Mouse (Mus musculus): Measurements from ENCODE around the gene Wrap73. TPM values are rescaled to one million over a fixed set of nuclear protein-coding genes. Genes with fewer than 3 reads are reported as not detected.

The Wrap73 gene
- 28.5 and 31.8 TPM in 2 replicates for polyA plus RNA-seq (2015; fragmentation: Nextera tagmentation; extraction: Ambion mirVana)

DNA sequence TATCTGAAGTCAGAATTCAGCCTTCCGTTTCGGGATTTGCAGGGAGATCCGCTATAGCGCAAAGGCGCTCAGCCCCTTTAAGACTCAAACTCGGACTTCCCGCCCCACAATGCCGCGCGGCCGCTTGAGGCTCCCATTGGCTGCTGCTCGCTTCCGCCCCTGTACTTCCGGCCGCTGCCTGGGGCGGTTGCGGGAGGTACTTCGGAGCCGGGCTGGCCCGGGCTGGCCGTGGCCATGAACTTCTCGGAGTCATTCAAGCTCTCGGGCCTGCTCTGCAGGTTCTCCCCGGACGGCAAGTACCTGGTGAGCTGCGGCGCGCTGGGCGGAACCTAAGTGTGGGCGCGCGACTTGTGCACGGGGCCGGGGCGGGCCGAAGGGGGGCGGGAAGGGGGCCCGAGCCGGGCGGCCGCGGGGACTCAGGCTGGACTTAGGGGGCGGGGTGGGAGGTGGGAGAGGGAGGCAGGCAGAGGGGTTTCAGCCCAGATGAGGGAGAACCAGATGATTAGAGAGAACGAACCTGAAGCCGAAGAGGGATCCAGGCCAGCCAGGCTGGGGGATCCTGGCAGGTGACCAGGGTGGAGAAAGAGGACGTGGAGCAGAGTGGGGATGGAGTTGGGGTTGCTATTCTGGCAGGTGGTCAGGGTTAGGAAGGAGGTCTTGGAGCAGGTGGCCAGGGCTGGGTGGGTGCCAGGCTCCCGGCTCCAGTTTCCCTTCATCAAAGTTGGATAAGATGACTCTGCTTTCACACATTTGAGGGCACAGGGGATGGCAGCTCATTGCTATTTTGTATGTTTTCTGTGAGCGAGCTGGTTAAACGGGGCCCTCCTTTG, at the start of gene Wrap73:
Gene Wrap73, plus strand, starts transcription at position 162 of the 830 bp plus-strand sequence.
- ATAC-seq (replicated peaks; ENCODE audit: low FRiP score, low read depth) (peak; percentile 88), DNase-seq (ENCODE audit: low spot score) (peak; percentile 97)
- peak within 1 kb of the TSS; percentile 89 for H3K4me2 ChIP-seq (ENCODE audit: low read length)
- no peaks in the 10 kb centered on the region for H3K9me3 ChIP-seq (replicated peaks; ENCODE audit: low read length)
- peaks cover 35% of the 10 kb centered on the region for H3K27me3 ChIP-seq (ENCODE audit: insufficient read depth, low read length)
- H3K4me3 ChIP-seq (replicated peaks; ENCODE audit: low read depth, low read length): peak within 1 kb of the TSS; percentile 56
- peaks cover 14% of the 10 kb centered on the region; the same call in 1 of the 2 replicates for H3K4me1 ChIP-seq (replicated peaks; ENCODE audit: insufficient read depth, low read length)
- peak within 1 kb of the TSS; percentile 57 for H3K9ac ChIP-seq (ENCODE audit: low read depth, low read length)
- 1% methylated on average over 49 of the region's 49 CpGs for WGBS
- TF ChIP-seq CTCF (IDR thresholded peaks at IDR 0.05; ENCODE audit: low read depth): no peak
- H3K27ac ChIP-seq: peak within 1 kb of the TSS; percentile 60
- H3K36me3 ChIP-seq (ENCODE audit: insufficient read depth, low read length): no peaks in the 10 kb centered on the region

DNA sequence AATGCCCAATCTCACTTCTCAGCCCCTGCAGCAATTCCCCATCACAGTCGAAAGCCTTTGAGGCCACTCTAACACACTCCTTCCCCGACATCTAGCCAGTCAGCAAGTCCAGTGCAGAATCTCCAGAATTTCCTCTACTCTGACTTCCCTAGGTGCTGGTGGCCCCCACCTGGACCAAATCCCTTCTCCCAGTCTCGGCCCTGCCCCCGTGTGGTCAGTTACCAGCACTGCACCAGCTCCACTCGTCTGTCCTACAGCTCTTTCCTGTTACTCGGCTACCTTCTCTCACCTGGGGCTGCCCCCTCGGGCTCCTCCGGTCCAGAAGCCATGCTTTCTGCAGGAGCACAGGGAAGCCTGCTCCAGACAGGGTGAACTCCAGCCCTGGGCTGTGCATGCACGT, 49.0 kb upstream of the Wrap73 start:
- Histone ChIP-seq H3K9ac (ENCODE audit: low read depth, low read length) (no peak overlapping the region), H3K27me3 (ENCODE audit: insufficient read depth, low read length) (no peaks in the 10 kb centered on the region), H3K27ac (no peak overlapping the region), H3K9me3 (replicated peaks; ENCODE audit: low read length) (no peaks in the 10 kb centered on the region), H3K4me2 (ENCODE audit: low read length) (no peak overlapping the region), H3K36me3 (ENCODE audit: insufficient read depth, low read length) (no peaks in the 10 kb centered on the region), H3K4me3 (replicated peaks; ENCODE audit: low read depth, low read length) (no peak overlapping the region), H3K4me1 (replicated peaks; ENCODE audit: insufficient read depth, low read length) (no peaks in the 10 kb centered on the region)
- 21% methylated on average over 9 of the region's 9 CpGs for WGBS
- ATAC-seq (replicated peaks; ENCODE audit: low FRiP score, low read depth): no peak
- DNase-seq (ENCODE audit: low spot score): peak; percentile 25
- TF ChIP-seq CTCF (IDR thresholded peaks at IDR 0.05; ENCODE audit: low read depth): peak; percentile 55

DNA sequence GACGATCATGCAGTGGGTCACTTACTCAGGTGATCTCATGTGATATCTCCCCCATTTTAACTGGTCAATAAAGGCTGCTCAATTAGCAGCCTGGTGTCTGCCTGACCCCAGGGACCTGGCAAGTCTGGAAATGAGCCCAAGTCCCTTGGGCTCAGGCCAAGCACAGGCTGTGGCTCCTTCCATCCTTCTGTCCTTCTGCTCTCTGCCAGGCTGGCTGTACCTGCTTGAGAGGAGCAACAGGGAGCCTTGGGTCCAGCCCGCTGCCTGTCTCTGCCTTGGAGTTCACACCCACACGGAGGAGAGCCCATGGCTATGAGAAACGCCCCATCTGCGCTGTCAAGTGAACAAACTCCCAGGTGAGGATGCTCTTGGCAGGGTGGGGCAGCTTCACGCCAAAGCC, 46.1 kb upstream of the Wrap73 start:
- no peaks in the 10 kb centered on the region for H3K4me1 ChIP-seq (replicated peaks; ENCODE audit: insufficient read depth, low read length)
- ATAC-seq (replicated peaks; ENCODE audit: low FRiP score, low read depth): no peak
- no peaks in the 10 kb centered on the region for H3K9me3 ChIP-seq (replicated peaks; ENCODE audit: low read length)
- no peak overlapping the region for H3K4me2 ChIP-seq (ENCODE audit: low read length)
- 22% methylated on average over 6 of the region's 6 CpGs for WGBS
- no peaks in the 10 kb centered on the region for H3K27me3 ChIP-seq (ENCODE audit: insufficient read depth, low read length)
- no peaks in the 10 kb centered on the region for H3K36me3 ChIP-seq (ENCODE audit: insufficient read depth, low read length)
- TF ChIP-seq CTCF (IDR thresholded peaks at IDR 0.05; ENCODE audit: low read depth): no peak
- H3K27ac ChIP-seq: no peak overlapping the region
- no peak for DNase-seq (ENCODE audit: low spot score)
- H3K4me3 ChIP-seq (replicated peaks; ENCODE audit: low read depth, low read length): no peak overlapping the region
- no peak overlapping the region for H3K9ac ChIP-seq (ENCODE audit: low read depth, low read length)

DNA sequence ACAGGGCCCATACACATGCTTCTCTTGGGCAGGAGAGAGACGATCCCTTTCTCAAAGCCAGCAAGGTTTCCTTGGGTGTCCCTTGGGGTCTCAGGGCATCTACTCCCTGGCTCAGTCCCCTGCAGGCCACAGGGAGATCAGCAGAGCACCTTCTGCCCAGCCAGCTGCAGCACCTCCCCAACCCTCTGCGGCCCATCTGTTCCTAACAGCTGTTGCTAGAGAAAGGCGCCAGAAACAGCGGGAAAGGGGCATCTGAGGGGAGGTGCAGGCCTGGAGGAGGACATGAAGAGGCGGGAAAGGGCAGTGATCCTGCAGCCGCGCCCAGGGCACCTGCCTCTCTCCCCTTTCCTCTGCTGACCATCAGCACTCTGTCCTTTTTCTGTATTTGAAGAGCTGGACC, 42.8 kb upstream of the Wrap73 start:
- H3K9ac ChIP-seq (ENCODE audit: low read depth, low read length): no peak overlapping the region
- H3K4me1 ChIP-seq (replicated peaks; ENCODE audit: insufficient read depth, low read length): no peaks in the 10 kb centered on the region
- H3K4me3 ChIP-seq (replicated peaks; ENCODE audit: low read depth, low read length): no peak overlapping the region
- H3K27me3 ChIP-seq (ENCODE audit: insufficient read depth, low read length): no peaks in the 10 kb centered on the region
- no peak overlapping the region for H3K27ac ChIP-seq
- no peak for DNase-seq (ENCODE audit: low spot score)
- H3K4me2 ChIP-seq (ENCODE audit: low read length): no peak overlapping the region
- WGBS: 32% methylated on average over 7 of the region's 7 CpGs
- no peaks in the 10 kb centered on the region for H3K36me3 ChIP-seq (ENCODE audit: insufficient read depth, low read length)
- no peak for TF ChIP-seq CTCF (IDR thresholded peaks at IDR 0.05; ENCODE audit: low read depth)
- ATAC-seq (replicated peaks; ENCODE audit: low FRiP score, low read depth): no peak
- no peaks in the 10 kb centered on the region for H3K9me3 ChIP-seq (replicated peaks; ENCODE audit: low read length)

DNA sequence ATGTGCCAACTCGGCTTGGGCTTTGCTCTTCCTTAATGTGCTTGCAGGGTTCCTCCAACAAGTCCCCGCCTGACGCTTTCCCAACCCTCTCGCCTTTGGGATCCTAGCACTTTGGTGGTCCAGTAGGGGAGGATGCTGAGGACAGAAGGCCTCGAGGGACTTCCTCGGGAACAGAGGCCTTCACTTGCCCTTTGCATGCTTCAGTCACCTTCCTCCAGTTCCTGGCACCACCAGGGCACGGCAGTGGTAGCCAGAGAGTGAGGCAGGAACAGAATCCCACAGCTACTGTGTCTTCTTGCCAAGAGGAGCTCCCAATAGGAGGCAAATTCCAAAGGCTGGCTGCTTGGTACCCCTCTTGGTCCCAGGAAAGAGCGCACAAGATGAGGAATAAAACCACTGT, 38.8 kb upstream of the Wrap73 start:
- 67% methylated on average over 8 of the region's 8 CpGs for whole genome bisulfite sequencing
- no peak for ATAC-seq (replicated peaks; ENCODE audit: low FRiP score, low read depth)

DNA sequence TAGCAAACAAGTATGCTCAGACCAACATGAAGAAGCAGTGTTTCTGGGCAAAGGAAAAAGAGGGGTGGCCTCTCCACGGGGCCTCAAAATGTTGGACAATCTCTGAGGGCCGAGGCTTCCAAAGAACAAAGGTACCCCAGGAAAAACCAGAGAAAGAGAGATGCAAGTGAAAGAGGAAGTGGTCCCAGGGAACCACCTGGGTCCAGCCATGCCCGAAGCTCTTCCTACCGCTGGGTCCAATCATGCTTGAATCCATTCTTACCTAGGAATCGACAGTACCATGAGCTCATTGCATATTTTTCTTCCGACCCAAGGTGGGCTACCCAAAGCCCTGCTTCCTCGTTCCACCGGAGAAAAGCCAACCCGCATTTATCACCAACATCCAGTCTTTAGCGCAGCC, 38.3 kb upstream of the Wrap73 start:
- Histone ChIP-seq H3K4me2 (ENCODE audit: low read length) (no peak overlapping the region), H3K9me3 (replicated peaks; ENCODE audit: low read length) (no peaks in the 10 kb centered on the region), H3K27me3 (ENCODE audit: insufficient read depth, low read length) (no peaks in the 10 kb centered on the region), H3K27ac (no peak overlapping the region), H3K9ac (ENCODE audit: low read depth, low read length) (no peak overlapping the region), H3K36me3 (ENCODE audit: insufficient read depth, low read length) (no peaks in the 10 kb centered on the region), H3K4me1 (replicated peaks; ENCODE audit: insufficient read depth, low read length) (peaks cover 4% of the 10 kb centered on the region; the same call in 1 of the 2 replicates), H3K4me3 (replicated peaks; ENCODE audit: low read depth, low read length) (no peak overlapping the region)
- DNase-seq (ENCODE audit: low spot score) (no peak), ATAC-seq (replicated peaks; ENCODE audit: low FRiP score, low read depth) (no peak)
- no peak for TF ChIP-seq CTCF (IDR thresholded peaks at IDR 0.05; ENCODE audit: low read depth)
- WGBS: 89% methylated on average over 10 of the region's 10 CpGs

More for the DNA sequence above, 38.8 kb upstream of the Wrap73 start:
- H3K4me1 ChIP-seq (replicated peaks; ENCODE audit: insufficient read depth, low read length): peaks cover 4% of the 10 kb centered on the region; the same call in 1 of the 2 replicates
- TF ChIP-seq CTCF (IDR thresholded peaks at IDR 0.05; ENCODE audit: low read depth): no peak
- H3K9me3 ChIP-seq (replicated peaks; ENCODE audit: low read length): no peaks in the 10 kb centered on the region
- H3K4me2 ChIP-seq (ENCODE audit: low read length): no peak overlapping the region
- no peak overlapping the region for H3K4me3 ChIP-seq (replicated peaks; ENCODE audit: low read depth, low read length)
- no peak for DNase-seq (ENCODE audit: low spot score)
- H3K36me3 ChIP-seq (ENCODE audit: insufficient read depth, low read length): no peaks in the 10 kb centered on the region
- H3K27ac ChIP-seq: no peak overlapping the region
- no peak overlapping the region for H3K9ac ChIP-seq (ENCODE audit: low read depth, low read length)
- H3K27me3 ChIP-seq (ENCODE audit: insufficient read depth, low read length): no peaks in the 10 kb centered on the region

All from kidney, postnatal 0 days (tissue).